Mouse (Mus musculus): Measurements from ENCODE around the gene Sorbs1.

Sorbs1 gene

GRCm38 (mm10) chr19:40374720-40375119 lies 138.9 kb downstream of the Sorbs1 start:
- in situ Hi-C loops (cut with MboI; ENCODE audit: low pct_unique_long_range_greater_than_20kb in 1 of 2, low sequenced_read_pairs in 2 of 2, unreplicated experiment in 1 of 2), result loop anchor here (25.0 kb wide), 2 partner anchors 163 to 338 kb away; no protein-coding TSS in a partner anchor

GRCm38 (mm10) chr19:40372679-40373078 lies 140.9 kb downstream of the Sorbs1 start:
- in situ Hi-C loops (cut with MboI; ENCODE audit: low pct_unique_long_range_greater_than_20kb in 1 of 2, low sequenced_read_pairs in 2 of 2, unreplicated experiment in 1 of 2), result loop anchor here in 1 of 2 experiments (25.0 kb wide), 2 partner anchors 165 to 340 kb away; no protein-coding TSS in a partner anchor

GRCm38 (mm10) chr19:40371866-40372265 lies 141.7 kb downstream of the Sorbs1 start:
- in situ Hi-C loops (cut with MboI; ENCODE audit: low pct_unique_long_range_greater_than_20kb in 1 of 2, low sequenced_read_pairs in 2 of 2, unreplicated experiment in 1 of 2), result loop anchor here in 1 of 2 experiments (25.0 kb wide), 2 partner anchors 165 to 340 kb away; no protein-coding TSS in a partner anchor

GRCm38 (mm10) chr19:40369852-40370811 lies 143.4 kb downstream of the Sorbs1 start:
- in situ Hi-C loops (cut with MboI; ENCODE audit: low pct_unique_long_range_greater_than_20kb in 1 of 2, low sequenced_read_pairs in 2 of 2, unreplicated experiment in 1 of 2), result loop anchor here in 1 of 2 experiments (25.0 kb wide), 2 partner anchors 167 to 342 kb away; no protein-coding TSS in a partner anchor

DNA sequence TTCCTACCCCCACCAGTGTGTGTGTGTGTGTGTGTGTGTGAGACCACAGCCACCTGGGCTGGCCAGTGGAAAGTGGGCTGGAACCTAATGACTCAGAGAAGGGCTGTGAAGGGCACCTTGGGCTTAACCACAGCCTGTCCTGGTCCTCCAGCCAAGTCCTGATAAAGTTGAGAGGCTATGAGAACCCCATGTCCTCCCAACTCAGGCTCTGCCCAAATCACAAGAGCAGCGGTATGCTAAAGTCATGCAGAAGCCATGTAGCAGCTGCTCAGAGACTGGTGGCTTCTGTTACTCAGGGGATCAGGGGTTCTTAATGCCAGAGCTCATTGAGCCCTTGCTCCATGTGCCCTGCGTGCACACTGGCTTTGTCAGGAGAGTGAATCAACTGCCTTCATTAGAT lies 145.1 kb downstream of the Sorbs1 start:
- in situ Hi-C loops (cut with MboI; ENCODE audit: low pct_unique_long_range_greater_than_20kb in 1 of 2, low sequenced_read_pairs in 2 of 2, unreplicated experiment in 1 of 2), result loop anchor here in 1 of 2 experiments (25.0 kb wide), 2 partner anchors 169 to 344 kb away; no protein-coding TSS in a partner anchor

DNA sequence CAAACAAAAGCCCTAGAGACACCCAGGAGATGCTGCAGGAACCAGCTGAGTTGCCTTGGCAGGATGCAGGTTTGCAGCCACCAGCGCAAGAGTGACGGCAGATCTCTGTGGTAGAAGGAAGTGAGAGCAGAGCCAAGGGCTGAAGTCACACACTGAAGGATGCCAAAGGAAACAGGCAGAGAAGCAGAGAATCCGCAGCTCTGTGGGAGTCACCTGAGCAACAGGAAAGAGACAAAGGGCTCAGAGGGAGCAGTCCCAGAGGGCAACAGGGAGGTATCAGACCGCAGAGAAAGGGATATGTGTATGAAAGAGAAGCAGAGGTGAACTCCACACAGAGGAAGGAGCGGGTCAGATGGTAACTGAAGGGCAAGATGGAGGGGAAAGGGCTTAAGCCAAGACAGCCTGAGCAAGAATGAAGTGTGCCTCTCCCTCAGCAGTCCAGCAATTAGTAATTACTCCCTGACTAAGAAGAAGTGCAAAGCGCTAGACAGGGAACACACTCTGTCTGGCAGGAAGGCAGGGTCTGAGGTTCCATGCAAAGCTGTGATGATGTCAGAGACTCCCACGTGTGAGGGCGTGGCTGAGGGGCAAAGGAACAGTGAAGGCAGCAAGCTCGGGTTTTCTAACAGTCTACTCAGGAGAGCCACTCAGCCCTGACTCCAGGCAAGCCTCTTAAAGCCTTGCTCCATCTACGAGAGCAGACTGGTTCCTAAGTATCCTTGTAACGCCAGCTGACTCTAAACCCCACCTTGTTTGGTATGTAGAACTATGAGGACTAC lies 147.2 kb downstream of the Sorbs1 start:
- in situ Hi-C loops (cut with MboI; ENCODE audit: low pct_unique_long_range_greater_than_20kb in 1 of 2, low sequenced_read_pairs in 2 of 2, unreplicated experiment in 1 of 2), result loop anchor here in 1 of 2 experiments (25.0 kb wide), 2 partner anchors 171 to 346 kb away; no protein-coding TSS in a partner anchor

GRCm38 (mm10) chr19:40365137-40365536 lies 148.4 kb downstream of the Sorbs1 start:
- in situ Hi-C loops (cut with MboI; ENCODE audit: low pct_unique_long_range_greater_than_20kb in 1 of 2, low sequenced_read_pairs in 2 of 2, unreplicated experiment in 1 of 2), result loop anchor here in 1 of 2 experiments (25.0 kb wide), 2 partner anchors 172 to 347 kb away; no protein-coding TSS in a partner anchor

- in situ Hi-C loops (cut with MboI; ENCODE audit: low pct_unique_long_range_greater_than_20kb in 1 of 2, low sequenced_read_pairs in 2 of 2, unreplicated experiment in 1 of 2), result loop anchor here in 1 of 2 experiments (25.0 kb wide), 2 partner anchors 174 to 349 kb away; no protein-coding TSS in a partner anchor
Measured at GRCm38 (mm10) chr19:40363447-40363846, 150.1 kb downstream of the Sorbs1 start.

DNA sequence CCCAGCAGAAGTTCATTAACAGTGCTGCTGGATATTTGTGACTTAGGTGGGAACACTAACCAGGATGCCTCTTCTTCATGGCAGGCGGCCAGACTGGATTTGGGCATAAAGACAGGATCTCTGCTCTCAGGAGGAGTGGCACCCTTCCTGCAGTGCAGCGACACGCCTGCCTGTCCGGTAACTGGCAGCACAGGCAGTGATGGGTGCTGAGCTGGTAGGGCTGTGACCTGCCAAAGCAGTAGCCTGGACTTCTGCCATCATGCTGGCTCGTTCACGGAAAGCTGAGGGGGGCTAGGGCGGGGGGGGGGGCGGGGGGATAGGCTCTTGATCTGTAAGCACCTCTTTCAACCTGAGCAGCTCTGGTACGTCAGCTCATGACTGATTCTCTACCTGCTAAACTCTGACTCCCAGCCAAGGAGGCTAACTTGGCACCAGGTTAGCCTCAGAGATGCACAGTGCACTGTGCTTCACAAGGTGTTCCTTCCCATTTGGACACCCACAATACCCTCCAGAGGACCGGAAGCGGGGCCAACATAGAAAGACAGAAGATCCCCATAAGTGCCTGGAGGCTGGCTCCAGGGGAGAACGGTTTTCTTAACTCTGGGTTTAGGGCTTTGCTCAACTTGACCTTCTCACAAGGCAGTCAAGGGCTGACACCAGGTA lies 151.2 kb downstream of the Sorbs1 start:
- in situ Hi-C loops (cut with MboI; ENCODE audit: low pct_unique_long_range_greater_than_20kb in 1 of 2, low sequenced_read_pairs in 2 of 2, unreplicated experiment in 1 of 2), result loop anchor here in 1 of 2 experiments (25.0 kb wide), 2 partner anchors 175 to 350 kb away; no protein-coding TSS in a partner anchor

- in situ Hi-C loops (cut with MboI; ENCODE audit: low pct_unique_long_range_greater_than_20kb in 1 of 2, low sequenced_read_pairs in 2 of 2, unreplicated experiment in 1 of 2), result loop anchor here in 1 of 2 experiments (25.0 kb wide), 2 partner anchors 177 to 352 kb away; no protein-coding TSS in a partner anchor
Measured at GRCm38 (mm10) chr19:40359712-40360394, 153.7 kb downstream of the Sorbs1 start.

GRCm38 (mm10) chr19:40356536-40357522 lies 156.8 kb downstream of the Sorbs1 start:
- in situ Hi-C loops (cut with MboI; ENCODE audit: low pct_unique_long_range_greater_than_20kb in 1 of 2, low sequenced_read_pairs in 2 of 2, unreplicated experiment in 1 of 2), result loop anchor here in 1 of 2 experiments (25.0 kb wide), 2 partner anchors 180 to 355 kb away; no protein-coding TSS in a partner anchor

DNA sequence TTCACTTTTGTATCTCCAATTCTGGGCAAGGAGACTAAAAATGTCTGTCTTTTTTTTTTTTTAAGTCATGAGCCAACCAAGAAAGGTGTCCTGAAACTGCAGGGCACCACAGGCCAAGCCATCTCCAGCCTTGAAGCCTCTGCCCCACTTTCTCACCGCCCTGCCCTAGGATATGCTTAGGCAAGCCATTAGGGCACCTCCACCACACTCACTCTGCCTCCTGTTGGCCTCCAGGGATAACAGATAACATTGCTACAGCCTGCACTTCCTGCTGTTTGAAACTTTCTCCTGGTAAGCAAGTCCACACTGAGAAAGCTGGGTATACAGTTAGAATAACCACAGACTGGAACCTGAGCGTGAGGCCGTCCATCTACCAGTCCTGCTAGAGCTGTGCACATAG lies 158.5 kb downstream of the Sorbs1 start:
- in situ Hi-C loops (cut with MboI; ENCODE audit: low pct_unique_long_range_greater_than_20kb in 1 of 2, low sequenced_read_pairs in 2 of 2, unreplicated experiment in 1 of 2), result loop anchor here in 1 of 2 experiments (25.0 kb wide), 2 partner anchors 182 to 357 kb away; no protein-coding TSS in a partner anchor

DNA sequence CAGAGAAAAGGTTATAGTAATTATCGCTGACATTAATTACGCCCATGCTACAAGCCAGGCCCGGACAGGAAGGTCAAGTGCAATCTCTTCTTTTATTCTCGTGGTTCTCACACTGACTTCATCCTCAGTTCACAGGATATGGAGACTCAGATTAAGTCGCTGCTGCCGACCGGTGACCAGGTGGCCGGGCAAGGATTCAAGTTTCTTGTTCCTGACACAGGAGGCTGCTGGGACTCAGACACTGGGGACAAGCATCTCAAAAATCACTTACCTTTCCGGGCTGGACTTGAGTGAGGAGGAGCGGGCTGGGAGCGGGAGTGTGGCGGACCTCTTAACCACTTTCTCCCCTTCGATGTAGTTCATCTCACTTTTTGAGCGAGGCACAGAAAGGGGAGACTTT lies 161.6 kb downstream of the Sorbs1 start:
- in situ Hi-C loops (cut with MboI; ENCODE audit: low pct_unique_long_range_greater_than_20kb in 1 of 2, low sequenced_read_pairs in 2 of 2, unreplicated experiment in 1 of 2), result loop anchor here in 1 of 2 experiments (25.0 kb wide), 2 partner anchors 185 to 360 kb away; no protein-coding TSS in a partner anchor

GRCm38 (mm10) chr19:40350835-40351234 lies 162.7 kb downstream of the Sorbs1 start:
- in situ Hi-C loops (cut with MboI; ENCODE audit: low pct_unique_long_range_greater_than_20kb in 1 of 2, low sequenced_read_pairs in 2 of 2, unreplicated experiment in 1 of 2), result loop anchor here in 1 of 2 experiments (25.0 kb wide), 2 partner anchors 186 to 361 kb away; no protein-coding TSS in a partner anchor

- in situ Hi-C loops (cut with MboI; ENCODE audit: low pct_unique_long_range_greater_than_20kb in 1 of 2, low sequenced_read_pairs in 2 of 2, unreplicated experiment in 1 of 2), result loop anchor here in 1 of 2 experiments (25.0 kb wide), 2 partner anchors 187 to 362 kb away; no protein-coding TSS in a partner anchor
Measured at GRCm38 (mm10) chr19:40349713-40350671, 163.6 kb downstream of the Sorbs1 start.
